Mouse (Mus musculus) CH12.LX (cell line): ENCODE data around the gene Spn. TPM values are rescaled to one million over a fixed set of nuclear protein-coding genes. Genes with fewer than 3 reads are reported as not detected.

ENCODE experiments used
- DNase-seq: peaks from one replicate; pipeline ENCODE4 v3.0.0-alpha.2; 2013; ENCODE audit errors: extremely low read depth
- H3K27ac ChIP-seq: 2 replicates; pipeline ENCODE4 v1.5.1; 2012; ENCODE audit warnings: low read depth, mild to moderate bottlenecking, control low read depth, moderate library complexity; ENCODE audit not compliant: insufficient read depth
- H3K27me3 ChIP-seq: replicated peaks from 2 replicates; pipeline ENCODE3; 2012; ENCODE audit warnings: inconsistent platforms
- H3K36me3 ChIP-seq, 2 experiments: replicated peaks in 1 of 2; 2 replicates each; pipeline versions ENCODE3 to v1.6.1; 2012; ENCODE audit warnings: inconsistent platforms in 1 of 2, low read length in 1 of 2, mild to moderate bottlenecking in 1 of 2, mixed read lengths in 1 of 2, moderate library complexity in 1 of 2; ENCODE audit not compliant: control insufficient read depth in 1 of 2, insufficient read depth in 1 of 2
- H3K4me1 ChIP-seq, 2 experiments: 2 replicates each; pipeline ENCODE4 v1.6.1; 2012; ENCODE audit warnings: inconsistent platforms in 1 of 2, moderate library complexity in 1 of 2; ENCODE audit not compliant: insufficient read depth in 2 of 2, control insufficient read depth in 1 of 2
- H3K4me2 ChIP-seq: 2 replicates; pipeline ENCODE4 v1.6.1; 2012; ENCODE audit warnings: low read depth, mild to moderate bottlenecking, control low read depth; ENCODE audit not compliant: poor library complexity, insufficient read depth, severe bottlenecking
- H3K4me3 ChIP-seq, 3 experiments: fragments of 150-350 bp in 1 of 3; sonication (generic) in 1 of 3; replicated peaks in 1 of 3; 2 replicates each; pipeline versions ENCODE3 to v1.5.1; 2011 to 2012; ENCODE audit warnings: low read depth in 2 of 3, low read length in 2 of 3, mild to moderate bottlenecking in 2 of 3, moderate library complexity in 2 of 3, control low read depth in 1 of 3, improper control_type of control experiment in 1 of 3, inconsistent platforms in 1 of 3, mixed read lengths in 1 of 3; ENCODE audit not compliant: poor library complexity in 1 of 3
- H3K79me2 ChIP-seq: replicated peaks from 2 replicates; pipeline ENCODE4 v1.6.1; 2012; ENCODE audit warnings: mild to moderate bottlenecking, moderate library complexity; ENCODE audit not compliant: control insufficient read depth, poor library complexity, insufficient read depth, severe bottlenecking; ENCODE audit errors: extremely low read depth
- H3K9ac ChIP-seq: 2 replicates; pipeline ENCODE4 v1.6.1; 2012; ENCODE audit warnings: low read depth, mild to moderate bottlenecking, control low read depth, moderate library complexity; ENCODE audit not compliant: insufficient read depth
- H3K9me3 ChIP-seq: replicated peaks from 2 replicates; pipeline ENCODE3; 2012; ENCODE audit warnings: low read length, inconsistent platforms, mixed read lengths
- BHLHE40 ChIP-seq: IDR thresholded peaks from 2 replicates; pipeline ENCODE4 v1.6.1; 2011; ENCODE audit warnings: mild to moderate bottlenecking, low read depth, low read length, improper control_type of control experiment
- CHD1 ChIP-seq: IDR thresholded peaks from 2 replicates; pipeline ENCODE4 v1.6.1; 2012; ENCODE audit warnings: low read depth, low read length, improper control_type of control experiment, inconsistent platforms
- CTCF ChIP-seq, 2 experiments: IDR thresholded peaks in 1 of 2; conservative IDR thresholded peaks in 1 of 2; 2 replicates each; pipeline ENCODE4 v1.5.1; 2011 to 2012; ENCODE audit warnings: low read depth in 2 of 2, low read length in 2 of 2, improper control_type of control experiment in 1 of 2, inconsistent platforms in 1 of 2, mild to moderate bottlenecking in 1 of 2, moderate library complexity in 1 of 2
- E2F4 ChIP-seq: IDR thresholded peaks from 2 replicates; pipeline ENCODE4 v1.6.1; 2011; ENCODE audit warnings: low read depth, low read length, improper control_type of control experiment; ENCODE audit not compliant: insufficient replicate concordance
- HCFC1 ChIP-seq: IDR thresholded peaks from 2 replicates; pipeline ENCODE4 v1.6.1; 2012; ENCODE audit warnings: low read depth, mild to moderate bottlenecking, inconsistent platforms, low read length, improper control_type of control experiment
- JUN ChIP-seq: IDR thresholded peaks from 2 replicates; pipeline ENCODE4 v1.6.1; 2011; ENCODE audit warnings: low read depth, mild to moderate bottlenecking, low read length, improper control_type of control experiment, moderate library complexity; ENCODE audit not compliant: insufficient read depth
- JUND ChIP-seq: conservative IDR thresholded peaks from 2 replicates; pipeline ENCODE4 v1.6.1; 2011; ENCODE audit warnings: low read depth, low read length, improper control_type of control experiment
- KAT2A ChIP-seq: IDR thresholded peaks from 2 replicates; pipeline ENCODE4 v1.6.1; 2012; ENCODE audit warnings: low read length, improper control_type of control experiment, inconsistent platforms; ENCODE audit not compliant: insufficient replicate concordance
- MAFK ChIP-seq: IDR thresholded peaks from 2 replicates; pipeline ENCODE4 v1.6.1; 2011; ENCODE audit warnings: low read length, improper control_type of control experiment; ENCODE audit not compliant: insufficient replicate concordance
- MAX ChIP-seq: IDR thresholded peaks from 2 replicates; pipeline ENCODE4 v1.6.1; 2011; ENCODE audit warnings: low read length, improper control_type of control experiment
- MAZ ChIP-seq: IDR thresholded peaks from 2 replicates; pipeline ENCODE4 v1.6.1; 2012; ENCODE audit warnings: low read depth, mild to moderate bottlenecking, inconsistent platforms, low read length, improper control_type of control experiment, moderate library complexity
- MEF2A ChIP-seq: IDR thresholded peaks from 2 replicates; pipeline ENCODE4 v1.6.1; 2014; ENCODE audit warnings: low read depth, mild to moderate bottlenecking, inconsistent platforms, low read length, improper control_type of control experiment, borderline replicate concordance
- MYC ChIP-seq: IDR thresholded peaks from 2 replicates; pipeline ENCODE4 v1.6.1; 2011; ENCODE audit warnings: low read depth, mild to moderate bottlenecking, improper control_type of control experiment, low read length
- NRF1 ChIP-seq: IDR thresholded peaks from 2 replicates; pipeline ENCODE4 v1.6.1; 2014; ENCODE audit warnings: low read depth, mild to moderate bottlenecking, inconsistent platforms, low read length, improper control_type of control experiment, moderate library complexity
- POLR2AphosphoS2 ChIP-seq: IDR thresholded peaks from 2 replicates; pipeline ENCODE4 v1.6.1; 2011; ENCODE audit warnings: low read depth, low read length, improper control_type of control experiment
- TBP ChIP-seq: conservative IDR thresholded peaks from 2 replicates; pipeline ENCODE4 v1.6.1; 2011; ENCODE audit warnings: low read depth, low read length, improper control_type of control experiment
- TCF12 ChIP-seq: IDR thresholded peaks from 2 replicates; pipeline ENCODE4 v1.6.1; 2014; ENCODE audit warnings: low read depth, mild to moderate bottlenecking, inconsistent platforms, low read length, improper control_type of control experiment
- UBTF ChIP-seq: IDR thresholded peaks from 2 replicates; pipeline ENCODE4 v1.6.1; 2012; ENCODE audit warnings: low read depth, mild to moderate bottlenecking, inconsistent platforms, low read length, improper control_type of control experiment, moderate library complexity
- ZC3H11A ChIP-seq: IDR thresholded peaks from 2 replicates; pipeline ENCODE4 v1.6.1; 2012; ENCODE audit warnings: low read depth, mild to moderate bottlenecking, inconsistent platforms, low read length, improper control_type of control experiment
- ZKSCAN1 ChIP-seq: IDR thresholded peaks from 2 replicates; pipeline ENCODE4 v1.6.1; 2012; ENCODE audit warnings: low read depth, inconsistent platforms, low read length, improper control_type of control experiment, borderline replicate concordance
- ZMIZ1 ChIP-seq: IDR thresholded peaks from 2 replicates; pipeline ENCODE4 v1.6.1; 2012; ENCODE audit warnings: low read depth, mild to moderate bottlenecking, inconsistent platforms, low read length, improper control_type of control experiment
- dilution Hi-C: fragments of 300-500 bp; cut with MboI; formaldehyde crosslinking; loops from 2 replicates; pipeline ENCODE4 v1.14.3; 2020; ENCODE audit warnings: low sequenced_read_pairs; ENCODE audit not compliant: extremely low pct_unique_long_range_greater_than_20kb, extremely low pct_ligation_motif_present
- in situ Hi-C: fragments of 300-500 bp; cut with MboI; formaldehyde crosslinking; loops from 3 replicates; pipeline ENCODE4 v1.14.3; 2019; ENCODE audit warnings: low sequenced_read_pairs, low pct_ligation_motif_present, low pct_unique_long_range_greater_than_20kb, mixed read lengths
- polyA plus RNA-seq: library from polyadenylated mRNA; unstranded; fragments of >175 nt; gene quantifications from 2 replicates; pipeline ENCODE4 v1.2.1, GENCODE M21; 2012; ENCODE audit warnings: low read depth; ENCODE audit not compliant: insufficient read length
- total RNA-seq, 2 experiments: library from RNA; depleted of rRNA; stranded (reverse); fragments of 300-350 nt in 1 of 2; fragments of >200 nt in 1 of 2; gene quantifications; 2 replicates each; pipeline ENCODE4 v1.2.3; 2012 to 2014

Gene Spn
- total and polyA plus RNA-seq, 3 experiments, result 2.4 to 16.3 (median 3.3) TPM

GRCm38 (mm10) chr7:127098950-127099349, 38.7 kb downstream of the Spn start:
- DNase-seq, result no peak
- Histone ChIP-seq H3K9me3 (peaks cover 6% of the 10 kb centered on the region), H3K4me2 (no peak overlapping the region), H3K9ac (no peak overlapping the region), H3K4me3 (no peak overlapping the region), H3K36me3 (peaks cover 7 to 12% of the 10 kb centered on the region in 2 experiments), H3K4me1 (peaks cover under 1 to 10% of the 10 kb centered on the region in 2 experiments), H3K27ac (no peak overlapping the region)
- TF ChIP-seq POLR2AphosphoS2 (no peak), HCFC1 (no peak), MEF2A (no peak), ZMIZ1 (no peak), ZKSCAN1 (no peak), JUN (no peak), E2F4 (no peak), CHD1 (no peak), BHLHE40 (no peak), TBP (no peak), JUND (no peak), KAT2A (no peak), ZC3H11A (no peak), MAFK (no peak)
- TF ChIP-seq, all 38 proteins: peak for 0
- dilution Hi-C loops (no loop called here), in situ Hi-C loops (no loop called here)
- Histone ChIP-seq H3K79me2 (no peaks in the 10 kb centered on the region), H3K27me3 (no peaks in the 10 kb centered on the region)

- Histone ChIP-seq H3K27me3 (no peaks in the 10 kb centered on the region), H3K79me2 (no peaks in the 10 kb centered on the region), H3K27ac (no peak overlapping the region), H3K36me3 (peaks cover 9 to 15% of the 10 kb centered on the region in 2 experiments), H3K9me3 (peaks cover 6% of the 10 kb centered on the region), H3K4me2 (no peak overlapping the region), H3K4me3 (no peak overlapping the region), H3K4me1 (peaks cover 0 to 8% of the 10 kb centered on the region in 2 experiments; a peak in 1 of 4 replicates), H3K9ac (no peak overlapping the region)
- DNase-seq, result no peak
- dilution Hi-C loops (no loop called here), in situ Hi-C loops (no loop called here)
- TF ChIP-seq POLR2AphosphoS2, result no peak
- TF ChIP-seq MAX, result no peak
- no peak for TF ChIP-seq UBTF
- TF ChIP-seq BHLHE40, result no peak
- no peak for TF ChIP-seq MYC
- TF ChIP-seq TCF12, result no peak
- no peak for TF ChIP-seq KAT2A
- no peak for TF ChIP-seq CHD1
- TF ChIP-seq CTCF (conservative IDR thresholded peaks at IDR 0.05 in 1 of 2, IDR thresholded peaks at IDR 0.05 in 1 of 2; ENCODE audit: low read depth in 2 of 2, low read length in 2 of 2), result no peak
- TF ChIP-seq ZKSCAN1, result no peak
- no peak for TF ChIP-seq MAZ
- no peak for TF ChIP-seq NRF1
Measured at GRCm38 (mm10) chr7:127098521-127098920, 39.1 kb downstream of the Spn start.
